Mouse (Mus musculus) megakaryocyte progenitor cell, adult 5-6 weeks (primary cell): ENCODE data around the gene Nacc1. TPM values are rescaled to one million over a fixed set of nuclear protein-coding genes. Genes with fewer than 3 reads are reported as not detected.
"Not testable (repeated sequence)": the region's sequence is repeated elsewhere in the genome, so short reads cannot be mapped to it uniquely, and the experiment has no call there.

Source experiments
- ATAC-seq: replicated peaks from 2 replicates; pipeline ENCODE4 v1.8.0; 2016; ENCODE audit warnings: mild to moderate bottlenecking, moderate TSS enrichment, inconsistent platforms; ENCODE audit not compliant: poor library complexity
- total RNA-seq, 2 experiments: library from RNA; stranded (forward) in 1 of 2; stranded (reverse) in 1 of 2; fragments of 157-497, 149-512 nt in 1 of 2; fragments of 200-1000 nt in 1 of 2; gene quantifications; 2 replicates each; pipeline versions ENCODE4 v1.2.3 to v1.2.4; 2015 to 2017

The Nacc1 gene
- total RNA-seq, 2 experiments from 2014 or later: 53.5 to 77.1 TPM

- peak; percentile 68 for ATAC-seq
Measured at GRCm38 (mm10) chr8:84647461-84647901, 40.2 kb downstream of the Nacc1 start.

GRCm38 (mm10) chr8:84646800-84647199, 40.9 kb downstream of the Nacc1 start:
- peak; percentile 59; the same call in 1 of the 2 replicates for ATAC-seq

GRCm38 (mm10) chr8:84643019-84643418, 44.6 kb downstream of the Nacc1 start:
- ATAC-seq: no peak

GRCm38 (mm10) chr8:84641578-84642361, 45.9 kb downstream of the Nacc1 start:
- ATAC-seq: peak; percentile 37

- no peak for ATAC-seq
Measured at GRCm38 (mm10) chr8:84640617-84641294, 46.9 kb downstream of the Nacc1 start.

- no peak for ATAC-seq
Measured at GRCm38 (mm10) chr8:84640010-84640588, 47.6 kb downstream of the Nacc1 start.

GRCm38 (mm10) chr8:84639162-84640009, 48.3 kb downstream of the Nacc1 start:
- peak; percentile 86 for ATAC-seq

GRCm38 (mm10) chr8:84638555-84639161, 49.0 kb downstream of the Nacc1 start:
- ATAC-seq: no peak

GRCm38 (mm10) chr8:84637946-84638554, 49.6 kb downstream of the Nacc1 start:
- ATAC-seq: no peak

GRCm38 (mm10) chr8:84636051-84636691, 51.5 kb downstream of the Nacc1 start:
- ATAC-seq: no peak

GRCm38 (mm10) chr8:84635397-84636050, 52.1 kb downstream of the Nacc1 start:
- no peak for ATAC-seq

GRCm38 (mm10) chr8:84634849-84635304, 52.8 kb downstream of the Nacc1 start:
- no peak for ATAC-seq

- ATAC-seq: no peak
Measured at GRCm38 (mm10) chr8:84633841-84634584, 53.6 kb downstream of the Nacc1 start.

GRCm38 (mm10) chr8:84631813-84632212, 55.8 kb downstream of the Nacc1 start:
- no peak for ATAC-seq

GRCm38 (mm10) chr8:84630145-84630544, 57.5 kb downstream of the Nacc1 start:
- no peak for ATAC-seq

GRCm38 (mm10) chr8:84629586-84629985, 58.1 kb downstream of the Nacc1 start:
- no peak for ATAC-seq

- ATAC-seq: not testable (repeated sequence)
Measured at GRCm38 (mm10) chr8:84623425-84623824, 64.2 kb downstream of the Nacc1 start.

GRCm38 (mm10) chr8:84621102-84621625, 66.5 kb downstream of the Nacc1 start:
- peak; percentile 48; the same call in 1 of the 2 replicates for ATAC-seq
